Mouse (Mus musculus) heart, embryonic 16.5 days (tissue): ENCODE measurements around the gene Ccdc85b. TPM values are rescaled to one million over a fixed set of nuclear protein-coding genes. Genes with fewer than 3 reads are reported as not detected.
A peak's percentile ranks its signal among the peaks of the same experiment; 100 is the strongest.

Source experiments
- ATAC-seq: fragments of 200-750 bp; cut with Nextera tagmentation; replicated peaks from 2 replicates; pipeline ENCODE4 v1.8.0; 2017; ENCODE audit warnings: moderate number of reproducible peaks; ENCODE audit not compliant: insufficient read depth, low FRiP score; ENCODE audit errors: extremely low read depth
- H3K27ac ChIP-seq: fragments of 300-500 bp; sonication (generic); 2 replicates; pipeline ENCODE4 v1.5.1; 2014; ENCODE audit warnings: mild to moderate bottlenecking, low read length, control low read depth, moderate library complexity
- H3K27me3 ChIP-seq: fragments of 300-500 bp; sonication (generic); 2 replicates; pipeline ENCODE4 v1.6.1; 2014; ENCODE audit warnings: low read length, mixed read lengths; ENCODE audit not compliant: control insufficient read depth, insufficient read depth
- H3K36me3 ChIP-seq: fragments of 300-500 bp; sonication (generic); 2 replicates; pipeline ENCODE4 v1.6.1; 2014; ENCODE audit not compliant: control insufficient read depth, insufficient read depth
- H3K4me1 ChIP-seq: fragments of 300-500 bp; sonication (generic); 2 replicates; pipeline ENCODE4 v1.6.1; 2014; ENCODE audit warnings: low read length, mixed read lengths; ENCODE audit not compliant: control insufficient read depth, insufficient read depth
- H3K4me2 ChIP-seq: fragments of 300-500 bp; sonication (generic); 2 replicates; pipeline ENCODE4 v1.6.1; 2014; ENCODE audit warnings: low read depth, mild to moderate bottlenecking, control low read depth, low read length
- H3K4me3 ChIP-seq: fragments of 300-500 bp; sonication (generic); 2 replicates; pipeline ENCODE4 v1.5.1; 2014; ENCODE audit warnings: mild to moderate bottlenecking, control low read depth, low read length
- H3K9ac ChIP-seq: fragments of 300-500 bp; sonication (generic); 2 replicates; pipeline ENCODE4 v1.6.1; 2014; ENCODE audit warnings: low read length, control low read depth
- H3K9me3 ChIP-seq: fragments of 300-500 bp; sonication (generic); replicated peaks from 2 replicates; pipeline ENCODE4 v1.6.1; 2016; ENCODE audit warnings: low read length; ENCODE audit not compliant: control insufficient read depth
- WGBS: fragments of 180-500 bp; shearing (Covaris S2); extraction: QIAGEN DNeasy Blood & Tissue Kit; methylation state at CpG from one replicate; pipeline ENCODE4 v1.1.7; 2014; 5-methylcytosine and 5-hydroxymethylcytosine counted together
- polyA plus RNA-seq: library from polyadenylated mRNA; unstranded; fragments of >200 nt; fragmentation: Nextera tagmentation; extraction: Ambion mirVana; gene quantifications from 2 replicates; pipeline ENCODE4 v1.2.1, GENCODE M21; 2015

Gene Ccdc85b
- polyA plus RNA-seq, 1 experiment from 2014 or later, result 7.6 TPM

DNA sequence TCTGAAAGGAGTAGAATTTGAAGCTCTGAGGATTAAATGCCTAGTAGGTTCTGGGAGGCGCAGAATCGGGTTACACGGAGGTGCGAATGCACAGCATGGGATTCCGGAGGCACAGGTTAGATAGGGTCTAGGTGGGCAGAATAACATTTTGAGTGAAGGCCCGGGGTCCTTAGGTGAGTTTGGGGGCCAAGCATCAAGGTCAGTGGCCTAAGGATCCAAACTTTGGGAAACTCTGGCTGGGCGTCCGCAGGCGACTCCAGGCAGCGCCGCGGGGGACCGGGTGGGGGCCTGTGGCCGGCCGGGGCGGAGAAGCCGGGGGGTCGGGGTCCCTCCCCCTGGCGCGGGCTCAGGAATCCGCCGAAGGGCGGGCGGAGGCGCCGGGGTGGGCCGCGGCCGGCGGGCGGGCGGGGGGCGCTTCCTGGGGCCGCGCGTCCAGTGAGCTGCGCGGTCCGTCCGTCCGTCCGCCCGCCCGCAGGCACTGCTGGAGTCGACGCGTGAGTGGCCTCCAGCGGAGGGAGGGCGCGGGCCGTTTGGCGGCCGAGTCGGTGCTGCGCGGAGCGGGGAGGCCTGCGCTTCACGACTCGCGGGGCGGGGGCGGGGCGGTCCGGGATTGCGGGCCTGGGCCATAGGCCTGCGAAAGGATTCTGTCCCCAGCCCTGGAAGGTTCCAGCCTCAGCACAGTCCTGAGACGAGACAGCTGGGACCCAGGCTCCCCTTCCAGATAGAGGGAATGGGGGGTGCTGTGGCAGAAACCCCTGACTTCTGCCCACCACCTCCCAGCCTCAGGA, 16.8 kb upstream of the Ccdc85b start:
- under 1% methylated on average over 47 of the region's 68 CpGs for WGBS
- Histone ChIP-seq H3K4me2 (peak overlapping the region; percentile 97), H3K9ac (peak overlapping the region; percentile 90), H3K9me3 (no peaks in the 10 kb centered on the region), H3K4me3 (peak overlapping the region; percentile 72), H3K36me3 (no peaks in the 10 kb centered on the region; the same call in 1 of the 2 replicates), H3K27me3 (no peaks in the 10 kb centered on the region), H3K4me1 (peaks cover 8% of the 10 kb centered on the region), H3K27ac (peak overlapping the region; percentile 86)
- peak; percentile 59 for ATAC-seq

- WGBS, result 2% methylated on average over 22 of the region's 22 CpGs
- H3K4me1 ChIP-seq, result peaks cover 8% of the 10 kb centered on the region
- peak within 1 kb of the TSS; percentile 90 for H3K9ac ChIP-seq
- peak within 1 kb of the TSS; percentile 86 for H3K27ac ChIP-seq
- H3K27me3 ChIP-seq, result no peaks in the 10 kb centered on the region
- H3K36me3 ChIP-seq, result no peaks in the 10 kb centered on the region; the same call in 1 of the 2 replicates
- H3K4me2 ChIP-seq, result peak within 1 kb of the TSS; percentile 97
- H3K4me3 ChIP-seq, result peak within 1 kb of the TSS; percentile 72
- ATAC-seq, result peak; percentile 73
- H3K9me3 ChIP-seq, result no peaks in the 10 kb centered on the region
These were observed 16.0 kb upstream of the Ccdc85b start, which contains the start of gene Efemp2 for GRCm38 (mm10) chr19:5473720-5474119. Gene Efemp2 (plus strand): TSS chr19:5473954.

- Histone ChIP-seq H3K27ac (no peak overlapping the region), H3K4me2 (no peak overlapping the region), H3K4me3 (no peak overlapping the region), H3K27me3 (no peaks in the 10 kb centered on the region), H3K9ac (no peak overlapping the region), H3K36me3 (no peaks in the 10 kb centered on the region; the same call in 1 of the 2 replicates), H3K9me3 (no peaks in the 10 kb centered on the region), H3K4me1 (peaks cover 8% of the 10 kb centered on the region)
- WGBS, result 77% methylated on average over 3 of the region's 3 CpGs
- ATAC-seq, result no peak
These were observed 15.2 kb upstream of the Ccdc85b start for GRCm38 (mm10) chr19:5472857-5473256.

DNA sequence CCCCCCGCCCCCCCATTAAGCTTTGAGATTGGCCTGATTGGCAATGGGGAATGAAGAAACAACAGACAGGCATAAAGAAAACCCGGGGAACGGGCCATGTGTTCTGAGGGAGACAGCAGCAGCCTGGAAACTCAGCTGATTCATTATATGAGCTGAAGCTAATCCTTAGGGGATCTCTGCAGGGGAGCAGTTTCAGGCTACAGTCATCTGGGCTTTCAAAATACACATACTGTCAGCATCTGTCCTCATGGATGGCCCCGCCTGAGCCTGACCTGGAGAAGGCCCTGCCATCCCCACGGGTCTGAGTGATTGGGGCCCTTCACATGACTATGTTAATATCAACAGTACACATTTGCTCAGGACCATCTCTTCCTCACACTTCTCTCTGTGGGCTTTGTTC, 14.2 kb upstream of the Ccdc85b start:
- no peak overlapping the region for H3K4me2 ChIP-seq
- no peaks in the 10 kb centered on the region for H3K27me3 ChIP-seq
- H3K36me3 ChIP-seq, result peaks cover 6% of the 10 kb centered on the region; the same call in 1 of the 2 replicates
- no peak overlapping the region for H3K9ac ChIP-seq
- no peak for ATAC-seq
- 49% methylated on average over 5 of the region's 5 CpGs for WGBS
- H3K4me3 ChIP-seq, result no peak overlapping the region
- peaks cover 8% of the 10 kb centered on the region for H3K4me1 ChIP-seq
- H3K9me3 ChIP-seq, result no peaks in the 10 kb centered on the region
- H3K27ac ChIP-seq, result no peak overlapping the region

- ATAC-seq, result no peak
These were observed 10.7 kb upstream of the Ccdc85b start, which contains the start of gene Ctsw for GRCm38 (mm10) chr19:5468374-5468773. Gene Ctsw (minus strand): TSS chr19:5468507.

DNA sequence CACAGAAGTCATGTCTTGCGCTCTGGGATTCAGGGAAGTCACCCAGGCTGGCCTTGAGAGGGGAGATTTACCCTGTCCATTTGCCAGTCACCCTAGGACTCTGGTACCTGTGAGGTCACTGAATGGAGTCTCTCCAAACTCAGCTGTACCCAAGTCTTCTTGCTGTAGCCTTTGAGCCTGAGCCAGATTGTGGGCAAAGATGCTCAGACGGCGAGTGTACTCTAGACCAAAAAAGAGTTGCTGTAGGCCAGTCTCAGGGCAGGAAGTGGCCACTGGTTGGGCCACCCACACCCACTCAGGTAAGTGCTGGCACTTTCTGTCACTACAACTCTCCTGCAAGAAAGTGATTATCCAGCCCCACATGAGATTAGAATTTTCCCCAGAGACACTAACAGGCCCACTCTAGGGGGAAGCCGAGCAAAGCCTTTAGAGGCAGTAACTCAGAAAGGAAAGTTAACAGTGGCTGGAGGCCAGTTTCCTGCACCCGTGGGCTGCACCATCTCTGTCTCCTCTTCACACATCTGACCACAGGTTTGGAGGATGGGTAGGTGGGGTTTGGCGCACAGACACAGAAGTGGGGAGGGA, 9.3 kb upstream of the Ccdc85b start:
- H3K4me1 ChIP-seq, result peaks cover 10% of the 10 kb centered on the region
- 81% methylated on average over 6 of the region's 6 CpGs for WGBS
- H3K4me2 ChIP-seq, result no peak overlapping the region
- peaks cover 33% of the 10 kb centered on the region for H3K36me3 ChIP-seq
- no peak overlapping the region for H3K4me3 ChIP-seq
- no peaks in the 10 kb centered on the region for H3K9me3 ChIP-seq
- no peak for ATAC-seq
- no peak overlapping the region for H3K27ac ChIP-seq
- H3K27me3 ChIP-seq, result no peaks in the 10 kb centered on the region
- H3K9ac ChIP-seq, result no peak overlapping the region

More at GRCm38 (mm10) chr19:5468374-5468773, 10.7 kb upstream of the Ccdc85b start, which contains the start of gene Ctsw:
- 0 out of 2 replicates have a peak within 1 kb of the TSS, but pooled peaks have one; percentile 25 for H3K9ac ChIP-seq
- no peak within 1 kb of the TSS for H3K4me3 ChIP-seq
- WGBS, result 48% methylated on average over 5 of the region's 5 CpGs
- peaks cover 10% of the 10 kb centered on the region for H3K4me1 ChIP-seq
- H3K4me2 ChIP-seq, result no peak within 1 kb of the TSS
- no peaks in the 10 kb centered on the region for H3K9me3 ChIP-seq
- no peak within 1 kb of the TSS for H3K27ac ChIP-seq
- H3K27me3 ChIP-seq, result no peaks in the 10 kb centered on the region
- H3K36me3 ChIP-seq, result peaks cover 28% of the 10 kb centered on the region

- ATAC-seq, result no peak
- Histone ChIP-seq H3K4me3 (peak overlapping the region; percentile 49), H3K36me3 (peaks cover 33% of the 10 kb centered on the region), H3K4me1 (peaks cover 18% of the 10 kb centered on the region), H3K27me3 (no peaks in the 10 kb centered on the region), H3K9ac (peak overlapping the region; percentile 75; the same call in 1 of the 2 replicates), H3K9me3 (no peaks in the 10 kb centered on the region), H3K4me2 (peak overlapping the region; percentile 58), H3K27ac (peak overlapping the region; percentile 93)
- 95% methylated on average over 8 of the region's 8 CpGs for WGBS
These were observed 7.3 kb upstream of the Ccdc85b start for GRCm38 (mm10) chr19:5465037-5465436.

- Histone ChIP-seq H3K4me3 (peak overlapping the region; percentile 49), H3K9ac (peak overlapping the region; percentile 75), H3K27ac (peak overlapping the region; percentile 93), H3K4me2 (peak overlapping the region; percentile 58), H3K36me3 (peaks cover 33% of the 10 kb centered on the region), H3K27me3 (no peaks in the 10 kb centered on the region), H3K9me3 (no peaks in the 10 kb centered on the region), H3K4me1 (peaks cover 18% of the 10 kb centered on the region)
- peak; percentile 66 for ATAC-seq
- 33% methylated on average over 15 of the region's 15 CpGs for WGBS
These were observed 6.3 kb upstream of the Ccdc85b start for GRCm38 (mm10) chr19:5463791-5464562.
